Mouse (Mus musculus): ENCODE measurements around the gene Egfl8. TPM values are rescaled to one million over a fixed set of nuclear protein-coding genes. Genes with fewer than 3 reads are reported as not detected.

The Egfl8 gene
- polyA plus RNA-seq, 1 experiment from 2014 or later = 6.1 TPM

DNA sequence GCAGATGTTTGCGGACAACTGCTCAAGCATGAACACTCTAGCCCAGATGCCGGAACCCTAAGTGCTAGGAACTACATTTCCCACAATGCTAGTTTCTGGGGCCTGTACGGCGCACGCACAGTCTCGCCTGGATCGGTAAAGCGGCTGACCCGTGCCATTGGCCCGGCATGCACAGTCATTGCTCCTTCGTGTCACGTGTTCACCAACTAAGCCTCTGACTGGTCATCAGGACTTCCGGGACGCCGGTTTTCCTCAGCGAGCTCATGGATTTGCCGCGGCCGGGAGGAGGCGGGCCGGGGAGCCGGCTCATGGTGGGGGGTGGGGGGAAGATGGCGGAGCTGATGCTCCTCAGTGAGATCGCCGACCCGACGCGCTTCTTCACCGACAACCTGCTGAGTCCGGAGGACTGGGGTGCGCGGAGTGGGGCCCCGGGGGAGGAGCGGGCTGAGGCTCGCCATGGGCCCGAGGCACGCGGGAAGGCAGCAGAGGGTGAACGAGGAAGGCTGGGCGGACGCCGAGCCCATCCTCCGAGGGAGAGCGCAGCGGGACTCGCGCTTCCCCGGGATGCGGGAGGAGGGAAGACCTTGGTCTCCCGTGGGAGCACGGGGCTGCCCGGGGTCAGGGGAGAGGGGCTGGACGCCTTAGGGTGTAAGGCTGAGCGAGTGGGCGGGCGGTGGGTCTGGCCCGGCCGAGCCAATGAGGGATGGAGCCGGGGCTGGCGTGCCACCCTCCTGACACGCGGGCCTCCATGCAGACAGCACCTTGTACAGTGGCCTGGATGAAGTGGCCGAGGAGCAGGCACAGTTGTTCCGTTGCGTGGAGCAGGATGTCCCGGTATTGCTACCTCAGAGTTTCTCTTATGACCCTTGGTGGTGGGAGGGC, 31.4 kb upstream of the Egfl8 start, which contains the start of gene Atf6b:
Atf6b (plus strand) TSS at position 241 of the 882 bp plus-strand sequence.
- Histone ChIP-seq H3K36me3 (peaks cover 34% of the 10 kb centered on the region), H3K9me3 (no peaks in the 10 kb centered on the region), H3K27me3 (no peaks in the 10 kb centered on the region), H3K4me1 (peaks cover 37% of the 10 kb centered on the region), H3K4me3 (peak within 1 kb of the TSS; percentile 97), H3K9ac (replicated peaks) (peak within 1 kb of the TSS; percentile 97), H3K4me2 (replicated peaks) (peak within 1 kb of the TSS; percentile 92), H3K27ac (replicated peaks) (peak within 1 kb of the TSS; percentile 76)
- ATAC-seq (replicated peaks) = peak; percentile 97
- under 1% methylated on average over 66 of the region's 66 CpGs for WGBS

DNA sequence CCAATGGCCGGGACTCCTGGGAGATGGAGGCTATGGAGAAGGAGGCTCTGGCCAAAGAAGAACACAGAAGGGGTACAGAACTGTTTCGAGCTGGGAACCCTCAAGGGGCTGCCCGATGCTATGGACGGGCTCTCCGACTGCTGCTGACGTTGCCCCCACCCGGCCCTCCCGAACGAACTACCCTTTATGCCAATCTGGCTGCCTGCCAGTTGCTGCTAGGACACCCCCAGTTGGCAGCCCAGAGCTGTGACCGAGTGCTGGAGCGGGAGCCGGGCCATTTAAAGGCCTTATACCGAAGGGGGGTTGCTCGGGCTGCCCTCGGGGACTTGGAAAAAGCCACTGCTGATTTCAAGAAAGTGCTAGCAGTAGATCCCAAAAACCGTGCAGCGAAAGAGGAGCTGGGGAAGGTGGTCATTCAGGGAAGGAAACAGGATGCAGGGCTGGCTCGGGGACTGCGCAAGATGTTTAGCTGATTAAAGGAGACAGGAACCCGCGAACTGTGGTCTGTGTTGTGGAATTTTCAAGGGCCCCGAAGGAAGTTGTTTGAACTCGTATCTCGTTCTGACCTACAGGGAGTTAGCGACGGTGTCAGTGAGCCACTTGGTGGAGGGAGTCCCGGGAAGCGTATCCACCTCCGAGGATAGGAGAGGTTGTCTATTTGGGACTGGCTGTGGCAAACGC, 30.2 kb upstream of the Egfl8 start:
- Histone ChIP-seq H3K27me3 (no peaks in the 10 kb centered on the region), H3K27ac (replicated peaks) (no peak overlapping the region), H3K9ac (replicated peaks) (no peak overlapping the region), H3K4me3 (peak overlapping the region; percentile 97), H3K36me3 (peaks cover 22% of the 10 kb centered on the region), H3K4me1 (peaks cover 43% of the 10 kb centered on the region), H3K9me3 (no peaks in the 10 kb centered on the region), H3K4me2 (replicated peaks) (peak overlapping the region; percentile 67)
- 88% methylated on average over 30 of the region's 30 CpGs for WGBS
- ATAC-seq (replicated peaks) = no peak

DNA sequence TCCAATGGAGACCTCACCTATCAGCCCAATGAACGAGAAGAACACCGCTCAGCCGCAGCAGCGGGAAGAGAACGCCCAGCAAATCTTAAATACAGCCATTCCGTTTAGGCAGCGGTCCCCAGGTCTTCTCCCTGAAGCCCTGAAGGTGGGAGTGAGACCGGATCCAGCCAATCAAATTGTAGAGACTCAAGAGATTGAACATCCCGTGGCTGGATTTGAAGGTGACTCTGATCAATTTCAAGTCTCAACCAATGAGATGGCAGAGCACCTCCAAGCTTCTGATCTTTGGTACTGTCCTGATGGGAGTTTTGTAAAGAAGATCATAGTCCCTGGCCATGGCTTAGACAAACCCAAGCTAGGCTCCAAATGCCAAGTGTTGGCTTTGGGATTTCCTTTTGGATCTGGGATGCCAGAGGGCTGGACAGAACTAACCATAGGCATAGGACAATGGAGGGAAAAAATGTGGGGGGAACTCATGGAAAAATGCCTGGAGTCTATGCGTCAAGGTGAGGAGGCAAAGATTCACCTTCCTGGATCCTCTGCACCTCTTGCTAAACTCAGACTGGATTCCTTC, 29.6 kb upstream of the Egfl8 start:
- peak overlapping the region; percentile 67 for H3K4me2 ChIP-seq (replicated peaks)
- H3K9ac ChIP-seq (replicated peaks) = peak overlapping the region; percentile 61
- H3K4me3 ChIP-seq = peak overlapping the region; percentile 97
- no peaks in the 10 kb centered on the region for H3K9me3 ChIP-seq
- no peaks in the 10 kb centered on the region for H3K27me3 ChIP-seq
- peaks cover 16% of the 10 kb centered on the region for H3K36me3 ChIP-seq
- peaks cover 49% of the 10 kb centered on the region for H3K4me1 ChIP-seq
- ATAC-seq (replicated peaks) = no peak
- H3K27ac ChIP-seq (replicated peaks) = peak overlapping the region; percentile 73; the same call in 1 of the 2 replicates
- WGBS = 45% methylated on average over 10 of the region's 10 CpGs

DNA sequence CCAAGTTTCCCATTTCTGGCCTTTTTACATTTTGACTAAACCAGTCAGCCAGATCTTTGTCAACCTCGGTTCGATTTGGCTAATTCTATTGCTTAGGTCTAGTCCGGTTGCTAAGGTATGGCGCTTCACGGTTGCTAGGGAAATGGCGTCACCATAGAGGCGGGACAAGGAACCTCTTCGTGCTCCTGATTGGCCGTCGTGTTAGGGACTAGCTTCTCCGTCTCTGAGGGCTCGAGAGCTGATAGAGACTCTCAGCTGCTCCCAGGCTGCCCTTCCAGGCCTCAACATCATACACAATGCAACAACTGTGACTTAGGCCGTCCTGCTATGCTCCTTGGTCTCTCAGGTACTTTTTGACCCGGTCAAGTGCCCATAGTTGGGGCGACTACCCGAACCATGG, 28.8 kb upstream of the Egfl8 start, which contains the start of gene Fkbpl:
Fkbpl (plus strand) TSS at position 157 of the 400 bp plus-strand sequence.
- under 1% methylated on average over 16 of the region's 16 CpGs for WGBS
- peak within 1 kb of the TSS; percentile 97 for H3K4me3 ChIP-seq
- H3K27me3 ChIP-seq = no peaks in the 10 kb centered on the region
- H3K4me2 ChIP-seq (replicated peaks) = peak within 1 kb of the TSS; percentile 67
- no peaks in the 10 kb centered on the region for H3K9me3 ChIP-seq
- H3K27ac ChIP-seq (replicated peaks) = peak within 1 kb of the TSS; percentile 73
- ATAC-seq (replicated peaks) = peak; percentile 77
- H3K36me3 ChIP-seq = peaks cover 8% of the 10 kb centered on the region
- peaks cover 49% of the 10 kb centered on the region for H3K4me1 ChIP-seq
- peak within 1 kb of the TSS; percentile 61 for H3K9ac ChIP-seq (replicated peaks)

DNA sequence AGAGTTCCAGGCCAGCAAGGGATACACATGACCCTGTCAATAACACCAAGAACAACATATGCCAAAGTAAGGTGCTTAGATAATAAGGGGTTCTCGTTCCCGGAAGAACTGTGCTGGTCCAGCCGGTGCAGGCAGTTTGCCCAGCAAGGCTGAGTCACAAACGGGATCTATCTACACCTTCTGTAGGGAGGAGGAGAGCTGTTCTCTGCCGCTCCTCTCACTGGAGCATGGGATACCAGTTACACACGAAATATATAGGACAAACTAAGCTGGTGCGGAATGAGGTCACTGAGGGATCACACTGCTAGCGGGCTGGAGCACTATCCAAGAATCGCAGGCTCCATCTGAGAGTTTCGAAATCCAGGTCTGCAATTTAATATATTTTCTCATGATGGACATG, 28.2 kb upstream of the Egfl8 start:
- peaks cover 2% of the 10 kb centered on the region; the same call in 1 of the 2 replicates for H3K36me3 ChIP-seq
- 86% methylated on average over 10 of the region's 10 CpGs for WGBS
- no peak overlapping the region for H3K4me2 ChIP-seq (replicated peaks)
- H3K4me1 ChIP-seq = peaks cover 49% of the 10 kb centered on the region
- H3K9me3 ChIP-seq = no peaks in the 10 kb centered on the region
- peak overlapping the region; percentile 62 for H3K27ac ChIP-seq (replicated peaks)
- no peaks in the 10 kb centered on the region for H3K27me3 ChIP-seq
- ATAC-seq (replicated peaks) = no peak
- H3K9ac ChIP-seq (replicated peaks) = no peak overlapping the region
- H3K4me3 ChIP-seq = no peak overlapping the region

DNA sequence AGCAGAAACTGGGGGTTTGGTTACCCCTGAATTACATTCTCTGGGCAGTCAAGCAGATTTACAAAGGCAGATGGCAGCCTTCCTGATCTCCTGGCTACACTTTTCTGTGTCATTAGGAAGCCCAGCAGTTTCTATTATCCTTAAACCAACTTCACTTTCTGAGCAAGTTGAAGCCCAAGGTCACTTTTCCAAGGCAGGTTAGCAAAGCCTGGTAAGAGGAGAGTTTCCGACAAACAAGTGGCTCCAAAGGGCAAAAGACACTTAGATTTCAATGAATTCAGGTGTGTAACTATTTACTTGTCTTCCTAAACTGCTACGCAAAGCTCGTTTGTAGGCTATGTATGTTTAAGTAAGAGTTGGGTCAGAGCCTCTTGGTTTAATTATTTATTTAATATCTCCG, 27.6 kb upstream of the Egfl8 start:
- H3K9me3 ChIP-seq = no peaks in the 10 kb centered on the region
- 88% methylated on average over 4 of the region's 4 CpGs for WGBS
- no peak overlapping the region for H3K27ac ChIP-seq (replicated peaks)
- H3K4me1 ChIP-seq = peaks cover 46% of the 10 kb centered on the region
- no peak for ATAC-seq (replicated peaks)
- H3K9ac ChIP-seq (replicated peaks) = no peak overlapping the region
- H3K4me2 ChIP-seq (replicated peaks) = no peak overlapping the region
- no peak overlapping the region for H3K4me3 ChIP-seq
- no peaks in the 10 kb centered on the region for H3K27me3 ChIP-seq
- H3K36me3 ChIP-seq = no peaks in the 10 kb centered on the region

DNA sequence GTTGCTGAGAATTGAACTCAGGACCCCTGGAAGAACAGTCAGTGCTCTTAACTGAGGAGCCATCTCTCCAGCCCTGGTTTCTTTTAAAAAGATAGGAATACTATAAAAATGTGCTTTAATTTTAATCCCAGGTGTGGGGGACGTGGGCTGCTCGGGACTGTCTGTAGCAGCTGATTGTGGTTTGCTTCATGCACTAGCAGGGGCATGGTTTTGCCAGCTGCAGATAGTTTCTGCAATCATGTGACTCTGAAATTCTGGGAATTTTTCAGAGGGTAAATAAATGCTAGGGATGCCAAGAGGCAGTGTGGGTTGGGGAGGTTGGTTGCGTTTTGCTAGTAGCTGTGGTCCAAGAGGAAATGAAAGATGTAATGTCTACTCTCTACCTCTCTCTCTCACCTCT, 26.2 kb upstream of the Egfl8 start:
- no peaks in the 10 kb centered on the region for H3K9me3 ChIP-seq
- no peak overlapping the region for H3K4me3 ChIP-seq
- H3K27me3 ChIP-seq = no peaks in the 10 kb centered on the region
- 93% methylated on average over 3 of the region's 3 CpGs for WGBS
- no peak for ATAC-seq (replicated peaks)
- H3K4me2 ChIP-seq (replicated peaks) = no peak overlapping the region
- H3K4me1 ChIP-seq = peaks cover 36% of the 10 kb centered on the region
- no peak overlapping the region for H3K9ac ChIP-seq (replicated peaks)
- H3K36me3 ChIP-seq = no peaks in the 10 kb centered on the region
- H3K27ac ChIP-seq (replicated peaks) = peak overlapping the region; percentile 88; the same call in 1 of the 2 replicates

DNA sequence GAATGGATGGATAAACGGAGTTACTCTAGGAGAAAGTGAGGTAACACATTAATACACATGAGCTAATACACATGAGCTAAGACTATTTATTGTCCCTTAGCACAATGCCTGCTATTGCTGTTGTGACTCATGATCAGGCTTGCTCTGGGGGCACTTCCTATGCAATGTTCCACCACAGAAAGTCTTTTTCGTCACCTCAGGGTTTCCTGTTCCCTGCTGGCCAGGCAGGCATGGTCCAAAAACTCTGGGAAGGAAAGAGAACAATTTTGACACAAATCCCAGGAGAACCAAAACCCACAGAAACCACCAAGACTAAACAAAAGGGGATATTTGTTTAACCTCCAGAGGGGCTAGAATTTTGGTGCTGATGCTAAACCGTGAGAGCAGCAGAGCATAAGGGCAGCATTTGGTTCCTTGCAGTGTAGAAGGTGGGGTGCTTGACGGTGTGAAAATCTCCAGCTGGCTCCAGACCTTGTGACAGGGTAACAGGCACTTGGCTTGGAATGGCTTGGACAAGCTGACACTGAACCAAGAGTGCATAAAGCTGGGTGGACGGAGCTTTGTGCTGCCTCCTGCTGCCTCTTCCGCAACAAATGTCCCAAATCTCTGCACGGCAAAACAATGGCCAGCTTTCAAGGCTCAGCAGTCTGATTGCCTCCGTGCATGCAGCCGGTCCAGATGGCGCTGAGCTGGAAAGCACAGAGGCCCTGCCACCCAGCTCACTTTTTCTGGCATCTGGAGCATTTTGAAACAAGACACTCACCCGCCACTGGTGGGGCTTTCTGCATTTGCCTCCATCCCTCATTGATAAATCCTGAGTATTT, 25.2 kb upstream of the Egfl8 start:
- H3K9me3 ChIP-seq = no peaks in the 10 kb centered on the region
- WGBS = 8% methylated on average over 11 of the region's 11 CpGs
- H3K36me3 ChIP-seq = no peaks in the 10 kb centered on the region
- peak overlapping the region; percentile 21; the same call in 1 of the 2 replicates for H3K9ac ChIP-seq (replicated peaks)
- H3K27me3 ChIP-seq = no peaks in the 10 kb centered on the region
- H3K4me3 ChIP-seq = no peak overlapping the region
- peak overlapping the region; percentile 88 for H3K27ac ChIP-seq (replicated peaks)
- H3K4me2 ChIP-seq (replicated peaks) = no peak overlapping the region; the same call in 1 of the 2 replicates
- peaks cover 28% of the 10 kb centered on the region for H3K4me1 ChIP-seq
- peak; percentile 27; the same call in 1 of the 2 replicates for ATAC-seq (replicated peaks)

DNA sequence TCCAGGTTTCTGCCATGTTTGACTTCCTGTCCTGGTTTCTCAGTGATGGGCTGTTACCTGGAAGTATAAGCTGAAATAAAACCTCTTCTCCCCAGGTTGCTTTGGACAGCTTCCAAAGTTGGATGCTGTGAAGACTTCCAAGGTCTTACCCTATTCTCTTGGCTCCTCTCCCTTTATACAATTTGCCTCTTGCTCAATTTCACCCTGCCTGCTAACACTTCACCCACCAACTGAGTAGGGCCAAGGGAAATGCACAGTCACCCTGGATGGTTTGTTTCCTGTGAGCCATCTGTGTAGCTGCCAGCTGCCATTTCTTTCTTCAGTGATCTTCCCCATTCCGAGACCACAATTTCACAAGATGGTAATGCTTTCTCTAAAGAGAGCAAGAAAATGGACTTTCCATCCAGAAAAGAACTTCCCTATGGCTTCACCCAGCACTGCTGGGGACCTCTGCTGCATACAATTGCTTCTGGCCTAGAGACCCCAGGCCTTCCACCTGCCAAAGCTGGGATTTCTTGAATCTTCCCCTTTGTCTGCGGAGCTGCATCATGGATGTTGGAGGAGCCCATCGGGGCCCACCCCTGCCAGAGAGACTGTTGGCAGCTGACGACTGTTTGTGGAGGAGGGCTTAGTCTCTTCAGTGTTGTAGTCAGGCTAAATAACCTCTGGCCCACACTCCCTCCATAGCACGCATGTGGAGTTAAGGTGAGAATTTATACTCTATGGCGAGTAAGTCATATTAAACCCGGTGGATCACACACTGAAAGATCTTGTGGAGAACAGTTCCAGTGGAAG, 23.9 kb upstream of the Egfl8 start:
- no peak overlapping the region for H3K9ac ChIP-seq (replicated peaks)

DNA sequence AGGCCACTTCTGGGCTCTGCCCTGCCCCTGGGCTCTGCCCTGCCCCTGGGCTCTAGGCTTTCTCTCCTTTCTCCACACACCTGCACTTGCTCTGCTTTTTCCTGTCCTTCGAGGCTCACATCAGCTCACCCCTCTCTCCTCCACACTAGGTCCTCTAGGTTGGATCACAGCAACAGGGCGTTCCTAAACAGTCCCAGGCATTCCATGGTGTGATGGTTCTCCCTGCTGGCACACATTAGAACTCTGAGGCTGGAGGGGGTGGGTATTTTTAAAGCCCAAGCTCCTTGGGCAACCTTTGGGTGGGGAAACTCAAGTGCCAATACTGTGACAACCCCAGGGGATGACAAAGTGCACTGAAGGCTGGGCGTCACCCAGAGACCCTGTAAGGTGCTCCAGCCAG, 21.7 kb upstream of the Egfl8 start:
- H3K27me3 ChIP-seq = peaks cover 3% of the 10 kb centered on the region; the same call in 1 of the 2 replicates
- no peak overlapping the region for H3K4me3 ChIP-seq
- ATAC-seq (replicated peaks) = no peak
- no peaks in the 10 kb centered on the region for H3K9me3 ChIP-seq
- peaks cover 13% of the 10 kb centered on the region for H3K4me1 ChIP-seq
- no peak overlapping the region for H3K9ac ChIP-seq (replicated peaks)
- 70% methylated on average over 3 of the region's 3 CpGs for WGBS
- H3K36me3 ChIP-seq = no peaks in the 10 kb centered on the region
- H3K27ac ChIP-seq (replicated peaks) = no peak overlapping the region
- H3K4me2 ChIP-seq (replicated peaks) = no peak overlapping the region

More for the DNA sequence above, 23.9 kb upstream of the Egfl8 start:
- WGBS = 77% methylated on average over 7 of the region's 7 CpGs
- H3K4me2 ChIP-seq (replicated peaks) = no peak overlapping the region
- no peaks in the 10 kb centered on the region for H3K9me3 ChIP-seq
- no peak overlapping the region for H3K4me3 ChIP-seq
- H3K27me3 ChIP-seq = peaks cover 2% of the 10 kb centered on the region; the same call in 1 of the 2 replicates
- ATAC-seq (replicated peaks) = no peak
- peak overlapping the region; percentile 20; the same call in 1 of the 2 replicates for H3K27ac ChIP-seq (replicated peaks)
- no peaks in the 10 kb centered on the region for H3K36me3 ChIP-seq
- H3K4me1 ChIP-seq = peaks cover 17% of the 10 kb centered on the region

All from forebrain, embryonic 15.5 days (tissue).